Mouse (Mus musculus) megakaryocyte, embryonic 14.5 days (primary cell): ENCODE data around the gene Ltbp3.

Experiments
- FLI1 ChIP-seq: IDR thresholded peaks from 2 replicates; pipeline ENCODE4 v1.6.1; 2012; ENCODE audit warnings: low read length, inconsistent platforms, mixed read lengths
- GATA1 ChIP-seq: IDR thresholded peaks from 3 replicates; pipeline ENCODE4 v1.6.1; 2012; ENCODE audit warnings: mixed read lengths, low read length, inconsistent platforms, borderline replicate concordance

GRCm38 (mm10) chr19:5716955-5717354 is 23.7 kb upstream of the Ltbp3 start:
- TF ChIP-seq GATA1 (no peak), FLI1 (no peak)
